Mouse (Mus musculus) liver, embryonic 14.5 days (tissue): ENCODE data around the gene Wipf2.

Experiments
- CTCF ChIP-seq: IDR thresholded peaks from 2 replicates; pipeline ENCODE4 v1.5.1; 2016; ENCODE audit warnings: antibody characterized with exemption, low read depth, control low read depth
- EP300 ChIP-seq: IDR thresholded peaks from 2 replicates; pipeline ENCODE4 v1.6.1; 2016; ENCODE audit warnings: antibody characterized with exemption, low read depth

DNA sequence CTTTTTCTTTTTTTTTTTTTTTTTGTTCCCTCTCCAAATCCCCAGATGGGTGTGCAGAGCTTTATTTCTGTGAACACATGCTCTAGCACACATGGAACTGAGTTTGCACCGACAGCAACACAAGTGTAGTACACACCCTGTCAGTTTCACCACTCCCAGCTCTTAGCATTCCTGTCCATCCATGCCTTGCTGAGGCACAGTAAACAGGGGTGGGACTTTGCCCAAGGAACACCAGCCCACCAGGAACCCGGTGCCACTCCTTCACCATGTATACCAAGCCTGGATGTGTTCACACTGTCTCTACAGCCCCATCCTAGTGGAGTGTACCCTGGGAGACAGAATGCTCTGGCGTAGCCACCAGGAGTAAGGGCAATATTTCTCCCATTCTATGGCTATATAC lies 27.7 kb upstream of the Wipf2 start:
- TF ChIP-seq CTCF (no peak), EP300 (no peak)
